Mouse (Mus musculus) embryonic facial prominence, embryonic 10.5 days (tissue): ENCODE measurements at regions not wholly inside any gene's neighbourhood (a gene's known extent, or its start where the extent isn't known, plus 50 kb on each side); places are given as distances from the start of the nearest gene placed in this dataset.

Experiments used
- DNase-seq: peaks from one replicate; pipeline ENCODE4 v3.0.0-alpha.2; 2017; ENCODE audit warnings: low spot score
- H3K27ac ChIP-seq: fragments of 300-500 bp; sonication (generic); replicated peaks from 2 replicates; pipeline ENCODE4 v1.5.1; 2016; ENCODE audit warnings: mild to moderate bottlenecking
- H3K27me3 ChIP-seq: fragments of 300-500 bp; sonication (generic); replicated peaks from 2 replicates; pipeline ENCODE4 v1.6.1; 2016; ENCODE audit warnings: low read depth, mild to moderate bottlenecking; ENCODE audit not compliant: poor library complexity, severe bottlenecking
- H3K36me3 ChIP-seq: fragments of 300-500 bp; sonication (generic); replicated peaks from 2 replicates; pipeline ENCODE4 v1.6.1; 2016; ENCODE audit warnings: mild to moderate bottlenecking, moderate library complexity
- H3K4me1 ChIP-seq: fragments of 300-500 bp; sonication (generic); 2 replicates; pipeline ENCODE4 v1.6.1; 2016
- H3K4me3 ChIP-seq: fragments of 300-500 bp; sonication (generic); 2 replicates; pipeline ENCODE4 v1.5.1; 2016; ENCODE audit warnings: mild to moderate bottlenecking, moderate library complexity
- H3K9me3 ChIP-seq: fragments of 300-500 bp; sonication (generic); 2 replicates; pipeline ENCODE4 v1.6.1; 2016; ENCODE audit warnings: mild to moderate bottlenecking
- WGBS: fragments of 180-500 bp; shearing (Covaris S2); methylation state at CpG from one replicate; pipeline ENCODE4 v1.1.7; 2016; 5-methylcytosine and 5-hydroxymethylcytosine counted together

DNA sequence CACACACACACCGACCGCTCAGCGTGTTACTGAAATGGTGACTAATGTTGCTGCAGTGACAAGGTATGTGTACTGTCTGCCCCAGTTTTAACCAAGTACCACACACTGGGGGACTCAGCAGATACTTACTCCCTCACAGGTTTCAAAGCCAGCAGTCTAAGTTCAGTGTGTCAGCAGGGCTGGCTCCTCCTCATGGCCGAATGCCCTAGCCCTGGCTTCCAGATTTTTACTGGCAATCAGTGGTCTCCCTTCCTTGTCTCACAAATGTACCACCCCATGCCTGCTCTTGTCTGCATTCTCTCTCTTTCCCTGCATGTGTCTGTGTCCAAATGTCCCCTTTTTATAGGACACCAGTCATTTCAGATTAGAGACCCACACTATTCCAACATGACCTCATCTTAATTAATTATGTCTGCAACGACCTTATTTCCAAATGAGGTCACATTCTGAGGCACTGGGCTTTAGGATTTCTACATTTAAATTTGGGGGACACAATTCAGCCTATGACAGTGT, 114.7 kb downstream of the Uri1 start:
- Histone ChIP-seq H3K4me3 (no peak overlapping the region), H3K27ac (no peak overlapping the region), H3K4me1 (peaks cover 32% of the 10 kb centered on the region), H3K9me3 (no peaks in the 10 kb centered on the region), H3K27me3 (no peaks in the 10 kb centered on the region), H3K36me3 (no peaks in the 10 kb centered on the region)
- WGBS: 79% methylated on average over 5 of the region's 5 CpGs
- DNase-seq: no peak

DNA sequence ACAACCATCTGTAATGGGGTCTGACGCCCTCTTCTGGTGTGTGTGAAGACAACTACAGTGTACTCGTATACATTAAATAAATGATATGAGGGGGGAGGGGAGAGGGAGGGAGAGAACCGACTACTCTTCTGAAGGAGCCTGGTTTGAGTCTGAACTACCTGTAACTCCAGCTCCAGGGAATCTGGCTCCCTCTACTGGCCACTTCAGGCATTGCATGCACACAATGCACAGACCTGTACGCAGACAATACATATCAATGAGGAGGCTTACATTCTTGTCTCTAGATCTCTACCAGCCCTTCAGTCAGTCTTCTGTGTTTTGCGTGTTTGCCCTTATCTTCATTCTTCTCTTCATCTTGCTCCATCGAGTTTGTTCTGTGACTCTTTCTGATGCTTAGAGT, 120.4 kb upstream of the Zfp536 start:
- no peaks in the 10 kb centered on the region for H3K36me3 ChIP-seq
- WGBS: 81% methylated on average over 6 of the region's 6 CpGs
- no peak overlapping the region for H3K27ac ChIP-seq
- H3K9me3 ChIP-seq: no peaks in the 10 kb centered on the region
- H3K4me3 ChIP-seq: no peak overlapping the region
- peak; percentile 54 for DNase-seq
- no peaks in the 10 kb centered on the region for H3K4me1 ChIP-seq
- no peaks in the 10 kb centered on the region for H3K27me3 ChIP-seq

DNA sequence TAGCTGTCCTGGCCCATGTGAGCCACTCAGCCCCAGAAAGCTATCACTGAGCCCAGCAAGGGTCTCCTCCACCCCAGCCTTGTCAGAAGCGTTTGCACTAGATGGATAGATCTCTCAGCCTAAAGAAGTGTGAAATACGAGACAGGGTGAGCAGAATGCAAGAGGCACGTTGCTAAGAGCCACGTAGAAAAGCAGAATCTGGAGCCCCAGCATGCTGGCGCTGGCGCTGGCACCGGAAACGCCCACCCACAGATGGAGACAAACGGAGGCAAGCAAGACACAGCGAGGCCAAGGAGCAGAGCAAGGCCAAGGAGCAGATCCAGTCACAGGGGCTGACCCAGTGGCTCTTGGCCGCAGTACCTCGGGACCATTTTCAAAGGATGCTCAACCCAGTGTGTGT, 100.9 kb upstream of the Zfp536 start:
- Histone ChIP-seq H3K36me3 (no peaks in the 10 kb centered on the region), H3K27ac (no peak overlapping the region), H3K4me3 (no peak overlapping the region), H3K9me3 (no peaks in the 10 kb centered on the region), H3K27me3 (no peaks in the 10 kb centered on the region), H3K4me1 (0 out of 2 replicates have a peak, but pooled peaks cover 11% of the 10 kb centered on the region)
- DNase-seq: no peak
- WGBS: 72% methylated on average over 12 of the region's 12 CpGs

DNA sequence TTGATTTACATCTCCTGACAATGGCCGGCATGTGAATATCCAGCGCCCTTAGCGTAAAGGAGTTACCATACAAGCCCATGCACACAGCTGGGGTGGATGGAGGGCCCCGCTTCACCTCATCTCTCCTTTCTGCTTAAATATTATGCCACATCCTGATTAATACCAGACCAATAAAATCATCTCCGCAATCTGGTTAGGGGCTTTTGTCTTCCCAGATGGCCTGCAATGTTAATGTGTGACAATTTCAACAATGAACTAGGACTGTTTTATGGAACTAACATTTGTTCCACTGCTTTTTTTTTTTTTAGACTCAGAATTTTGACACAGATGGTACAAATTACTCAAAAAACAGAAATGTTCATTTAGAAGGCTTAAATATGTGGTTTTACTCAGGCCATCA, 97.5 kb upstream of the Zfp536 start:
- WGBS: 91% methylated on average over 5 of the region's 5 CpGs

DNA sequence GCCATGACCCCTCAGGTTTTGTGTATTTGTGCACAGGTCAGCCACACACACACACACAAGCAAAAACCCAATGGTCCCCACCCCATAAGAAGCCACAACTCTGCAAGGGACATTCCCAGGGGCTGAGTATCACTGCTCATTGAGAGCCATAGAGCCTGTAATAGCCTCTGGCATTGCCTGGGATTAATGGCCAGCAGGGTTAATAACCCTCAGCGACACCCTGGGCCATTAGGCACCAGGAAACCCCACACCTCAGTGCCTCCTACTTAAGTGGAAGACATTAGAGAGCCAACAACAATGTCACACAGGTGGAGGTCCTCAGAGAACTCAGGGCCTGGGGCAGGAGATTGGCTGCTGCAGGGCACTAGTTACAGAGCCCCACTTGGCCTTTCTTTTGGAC, 93.0 kb upstream of the Zfp536 start:
- Histone ChIP-seq H3K36me3 (no peaks in the 10 kb centered on the region), H3K27ac (no peak overlapping the region), H3K4me1 (0 out of 2 replicates have a peak, but pooled peaks cover 5% of the 10 kb centered on the region), H3K27me3 (no peaks in the 10 kb centered on the region), H3K9me3 (no peaks in the 10 kb centered on the region), H3K4me3 (no peak overlapping the region)
- 28% methylated on average over 1 of the region's 1 CpGs for WGBS
- DNase-seq: no peak

More for the DNA sequence above, 97.5 kb upstream of the Zfp536 start:
- Histone ChIP-seq H3K27me3 (no peaks in the 10 kb centered on the region), H3K9me3 (no peaks in the 10 kb centered on the region), H3K4me3 (no peak overlapping the region), H3K4me1 (0 out of 2 replicates have a peak, but pooled peaks cover 11% of the 10 kb centered on the region), H3K27ac (no peak overlapping the region), H3K36me3 (no peaks in the 10 kb centered on the region)
- DNase-seq: no peak

DNA sequence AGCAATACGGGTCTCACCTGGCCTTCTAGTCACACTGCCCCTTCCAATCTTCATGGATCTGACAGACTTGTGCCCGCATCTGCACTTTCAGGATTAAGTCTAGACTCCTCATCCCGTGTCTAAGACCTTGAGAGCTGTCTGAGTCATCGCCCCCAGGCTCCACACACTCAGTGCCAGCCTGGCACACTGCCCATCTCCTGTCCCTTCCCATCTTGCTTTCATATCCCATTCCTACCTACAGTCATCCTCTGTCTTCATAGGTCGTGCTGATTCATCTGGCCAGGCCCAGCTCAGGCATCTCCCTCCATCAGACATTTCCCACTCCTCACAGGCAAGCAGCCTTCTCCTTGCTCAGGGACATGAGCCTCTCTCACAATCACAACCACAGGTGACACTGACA, 78.0 kb upstream of the Zfp536 start:
- WGBS: 87% methylated on average over 5 of the region's 5 CpGs
- DNase-seq: no peak
- Histone ChIP-seq H3K27ac (no peak overlapping the region), H3K4me1 (peaks cover 6% of the 10 kb centered on the region; the same call in 1 of the 2 replicates), H3K36me3 (no peaks in the 10 kb centered on the region), H3K9me3 (no peaks in the 10 kb centered on the region), H3K27me3 (no peaks in the 10 kb centered on the region; the same call in 1 of the 2 replicates), H3K4me3 (no peak overlapping the region)

DNA sequence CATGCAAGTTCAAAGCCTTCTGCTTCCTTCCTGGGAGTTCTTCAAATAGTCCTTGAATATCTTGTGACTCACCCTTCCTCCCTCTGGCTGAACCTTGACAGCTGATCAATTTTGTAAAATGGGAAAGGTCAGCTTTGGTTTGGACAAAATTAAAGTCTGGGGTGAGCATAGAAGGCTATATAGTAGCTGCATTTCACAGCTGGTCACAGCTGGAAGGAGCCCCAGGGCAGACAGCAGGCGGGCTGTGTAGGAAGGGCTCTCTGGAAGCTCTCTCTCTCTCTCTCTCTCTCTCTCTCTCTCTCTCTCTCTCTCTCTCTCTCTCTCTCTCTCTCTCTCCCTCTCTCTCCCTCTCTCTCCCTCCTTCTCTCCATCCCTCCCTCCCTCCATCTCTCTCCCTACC, 71.8 kb upstream of the Zfp536 start:
- no peak for DNase-seq
- Histone ChIP-seq H3K9me3 (no peaks in the 10 kb centered on the region), H3K4me3 (no peak overlapping the region), H3K27me3 (no peaks in the 10 kb centered on the region; the same call in 1 of the 2 replicates), H3K4me1 (peaks cover 14% of the 10 kb centered on the region), H3K27ac (no peak overlapping the region), H3K36me3 (no peaks in the 10 kb centered on the region)
- 40% methylated on average over 1 of the region's 1 CpGs for WGBS

DNA sequence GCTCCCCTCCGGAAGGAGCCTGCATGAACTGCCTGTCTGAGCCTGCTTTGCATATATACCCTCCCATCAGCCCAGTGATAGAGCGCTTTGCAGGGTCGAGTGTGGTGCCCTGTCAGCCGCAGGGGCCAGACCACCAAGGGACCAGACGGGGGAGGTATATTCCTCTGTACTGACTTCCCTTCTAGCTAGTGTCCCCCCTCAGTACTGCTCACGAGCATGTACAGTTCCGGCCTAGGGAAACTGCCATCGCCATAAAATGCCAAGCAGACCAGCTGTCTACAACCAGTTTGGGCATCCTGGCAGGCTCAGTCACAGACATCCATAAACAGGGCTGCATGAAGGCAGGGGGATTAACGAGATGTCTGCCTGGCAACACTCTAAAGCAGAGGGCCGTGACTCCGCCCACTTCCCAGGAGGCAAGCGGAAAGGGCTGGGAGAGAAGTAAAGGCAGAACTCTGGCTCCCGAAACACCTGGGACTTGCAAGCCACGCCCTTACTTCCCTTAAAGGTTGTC, 68.6 kb upstream of the Zfp536 start:
- Histone ChIP-seq H3K27ac (peak overlapping the region; percentile 59), H3K4me1 (peaks cover 14% of the 10 kb centered on the region), H3K4me3 (peak overlapping the region; percentile 52), H3K36me3 (no peaks in the 10 kb centered on the region), H3K9me3 (no peaks in the 10 kb centered on the region), H3K27me3 (no peaks in the 10 kb centered on the region)
- peak; percentile 65 for DNase-seq
- 1% methylated on average over 14 of the region's 14 CpGs for WGBS

DNA sequence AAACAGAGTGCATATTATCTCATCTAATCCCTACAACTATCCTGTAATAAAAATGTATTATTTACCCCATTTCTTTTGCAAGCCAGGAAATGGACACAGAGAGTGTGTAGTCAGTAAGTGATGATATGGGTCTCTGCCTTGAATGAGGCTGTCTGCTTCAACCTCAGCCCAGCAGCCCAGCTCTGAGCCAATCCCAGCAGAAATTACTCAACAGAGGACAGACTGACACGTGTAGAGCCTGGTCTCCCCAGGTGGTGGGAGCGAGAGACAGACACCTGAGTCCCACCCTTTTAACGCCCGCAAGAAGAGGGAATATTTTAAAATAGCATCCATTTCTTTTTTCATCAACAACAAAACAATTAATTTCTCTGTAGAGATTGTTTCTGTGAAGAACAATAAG, 68.1 kb upstream of the Zfp536 start:
- Histone ChIP-seq H3K27me3 (no peaks in the 10 kb centered on the region), H3K27ac (no peak overlapping the region), H3K4me1 (peaks cover 14% of the 10 kb centered on the region), H3K36me3 (no peaks in the 10 kb centered on the region), H3K4me3 (peak overlapping the region; percentile 52), H3K9me3 (no peaks in the 10 kb centered on the region)
- DNase-seq: no peak
- 27% methylated on average over 4 of the region's 4 CpGs for WGBS

DNA sequence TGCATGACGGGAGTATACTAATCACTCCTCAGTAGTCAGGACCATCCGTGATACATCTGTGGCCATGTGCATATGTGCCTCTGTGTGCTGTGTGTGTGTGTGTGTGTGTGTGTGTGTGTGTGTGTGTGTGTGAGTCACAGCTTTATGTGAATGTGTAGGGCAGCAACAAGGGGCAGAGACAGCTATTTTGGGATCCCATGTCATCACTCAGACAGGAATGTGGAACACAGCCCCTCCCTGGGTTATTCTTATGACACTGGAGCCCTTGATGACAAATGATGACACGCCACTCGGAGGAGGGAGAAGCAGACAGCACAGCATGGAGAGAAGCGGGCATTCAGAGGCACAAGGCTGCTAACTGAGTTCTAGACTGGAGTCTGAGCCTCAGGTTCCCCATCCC, 64.4 kb upstream of the Zfp536 start:
- 87% methylated on average over 5 of the region's 5 CpGs for WGBS

DNA sequence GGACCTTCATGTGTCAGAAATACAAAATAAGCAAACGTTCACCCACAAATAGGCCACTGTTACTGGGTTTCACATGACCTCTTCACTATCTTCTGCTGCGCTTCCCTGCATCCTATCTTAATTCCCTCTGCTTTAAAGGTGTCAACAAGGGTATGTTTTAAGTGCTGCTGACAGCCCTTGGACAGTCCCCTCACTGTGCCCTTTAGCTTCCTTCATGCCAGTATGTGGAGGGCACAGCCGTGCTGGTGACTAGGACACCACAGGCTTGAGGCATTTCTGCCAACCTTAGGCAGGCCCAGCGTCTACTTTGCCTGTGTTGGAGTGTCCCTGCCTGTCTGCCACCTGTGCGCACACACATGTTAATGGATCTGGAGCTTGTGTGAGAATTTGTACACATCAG, 63.9 kb upstream of the Zfp536 start:
- Histone ChIP-seq H3K4me3 (no peak overlapping the region), H3K36me3 (no peaks in the 10 kb centered on the region), H3K27ac (no peak overlapping the region), H3K27me3 (no peaks in the 10 kb centered on the region), H3K9me3 (no peaks in the 10 kb centered on the region), H3K4me1 (peaks cover 11% of the 10 kb centered on the region)
- 89% methylated on average over 5 of the region's 5 CpGs for WGBS
- DNase-seq: no peak

More for the DNA sequence above, 64.4 kb upstream of the Zfp536 start:
- Histone ChIP-seq H3K27ac (no peak overlapping the region), H3K27me3 (no peaks in the 10 kb centered on the region), H3K4me1 (peaks cover 14% of the 10 kb centered on the region), H3K4me3 (no peak overlapping the region), H3K9me3 (no peaks in the 10 kb centered on the region), H3K36me3 (no peaks in the 10 kb centered on the region)
- no peak for DNase-seq

DNA sequence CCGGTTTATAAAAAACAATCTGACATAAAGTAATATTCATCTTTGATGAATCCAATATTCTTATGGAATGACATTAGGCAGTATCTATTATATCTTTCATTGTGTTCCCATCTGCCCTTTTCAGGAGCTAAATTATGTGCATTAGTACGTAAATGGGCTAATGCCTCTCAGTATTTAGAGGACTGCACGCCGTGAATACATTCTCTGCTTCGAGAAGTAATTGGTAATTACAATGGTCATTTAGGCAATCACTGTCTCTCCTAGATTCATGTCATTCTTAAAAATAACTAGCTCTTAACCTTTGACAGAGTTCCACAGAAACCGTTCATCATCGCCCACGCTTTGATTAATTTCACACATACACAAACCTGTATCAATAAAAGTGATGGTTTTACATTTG, 60.0 kb upstream of the Zfp536 start:
- H3K36me3 ChIP-seq: no peaks in the 10 kb centered on the region
- peaks cover 10% of the 10 kb centered on the region for H3K4me1 ChIP-seq
- no peak overlapping the region for H3K4me3 ChIP-seq
- no peak for DNase-seq
- no peak overlapping the region for H3K27ac ChIP-seq
- WGBS: 72% methylated on average over 8 of the region's 8 CpGs
- H3K9me3 ChIP-seq: no peaks in the 10 kb centered on the region
- 0 out of 2 replicates have a peak, but pooled peaks cover 11% of the 10 kb centered on the region for H3K27me3 ChIP-seq

DNA sequence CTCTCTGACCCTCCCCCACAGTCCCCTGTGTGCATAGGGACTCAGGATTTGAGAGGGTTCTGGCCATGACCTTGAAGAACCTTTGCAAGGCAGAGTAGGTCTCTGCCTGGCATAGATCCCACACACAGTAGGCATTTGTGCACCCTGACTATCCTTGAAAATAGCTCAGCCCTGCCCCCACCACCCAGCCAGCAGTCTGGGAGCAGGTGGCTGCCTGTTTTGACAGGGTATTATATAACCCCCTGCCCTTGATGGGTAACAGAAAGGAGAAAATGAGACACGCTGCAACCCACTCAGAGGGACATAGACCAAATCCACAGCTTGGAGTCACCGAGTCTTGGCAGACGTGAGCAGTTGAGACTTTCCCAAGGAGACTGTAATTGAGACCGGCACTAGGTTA, 58.9 kb upstream of the Zfp536 start:
- H3K27me3 ChIP-seq: 0 out of 2 replicates have a peak, but pooled peaks cover 11% of the 10 kb centered on the region
- 64% methylated on average over 4 of the region's 4 CpGs for WGBS
- H3K36me3 ChIP-seq: no peaks in the 10 kb centered on the region
- no peak overlapping the region for H3K27ac ChIP-seq
- H3K4me3 ChIP-seq: no peak overlapping the region
- peaks cover 10% of the 10 kb centered on the region for H3K4me1 ChIP-seq
- H3K9me3 ChIP-seq: no peaks in the 10 kb centered on the region
- DNase-seq: no peak
